Mouse (Mus musculus) Muller cell, postnatal 12 days (primary cell): ENCODE data around the gene P3h1.
A peak's percentile ranks its signal among the peaks of the same experiment; 100 is the strongest.

ENCODE experiments used
- DNase-seq: peaks from one replicate; pipeline ENCODE4 v3.0.0-alpha.2; 2015; ENCODE audit errors: inconsistent ontology term

Gene P3h1

DNA sequence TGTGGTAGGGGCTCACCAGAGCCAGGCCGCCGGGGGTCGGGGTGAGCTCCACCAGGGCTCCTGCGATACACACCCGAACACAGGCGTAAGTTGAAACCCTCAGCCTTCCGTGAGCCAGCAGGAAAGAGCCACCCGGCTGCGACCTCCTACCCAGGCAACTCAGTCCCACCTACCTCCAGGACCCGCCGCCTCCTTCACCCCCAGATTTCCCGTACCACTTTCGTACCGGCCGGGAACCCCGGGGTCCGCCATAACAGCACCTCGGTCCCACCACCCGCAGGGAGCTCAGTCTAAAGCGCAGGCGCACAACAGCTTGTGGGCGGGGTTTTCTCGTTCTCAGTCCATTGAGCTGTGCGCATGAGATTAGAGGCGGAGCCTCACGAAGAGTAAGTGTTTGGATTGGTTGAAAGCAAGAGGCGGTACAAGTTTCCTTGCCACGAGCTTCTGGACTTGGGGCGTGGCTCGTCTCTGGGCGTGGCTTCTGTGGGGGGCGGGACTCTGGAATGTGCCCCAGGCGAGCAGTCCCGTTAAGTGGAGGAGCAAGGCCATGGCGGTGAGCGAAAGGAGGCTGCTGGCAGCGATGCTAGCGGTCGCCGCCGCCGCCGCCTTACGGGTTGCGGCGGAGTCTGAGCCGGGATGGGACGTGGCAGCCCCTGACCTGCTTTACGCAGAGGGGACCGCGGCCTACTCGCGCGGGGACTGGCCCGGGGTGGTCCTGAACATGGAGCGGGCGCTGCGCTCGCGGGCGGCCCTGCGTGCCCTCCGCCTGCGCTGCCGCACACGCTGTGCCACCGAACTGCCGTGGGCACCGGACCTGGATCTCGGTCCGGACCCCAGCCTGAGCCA is at the start of gene P3h1, which contains the start of gene AU022252:
P3h1 (plus strand) TSS at position 506 of the 846 bp plus-strand sequence.
AU022252 (minus strand) TSS at position 303 of the 846 bp plus-strand sequence.
- peak; percentile 99 for DNase-seq

DNA sequence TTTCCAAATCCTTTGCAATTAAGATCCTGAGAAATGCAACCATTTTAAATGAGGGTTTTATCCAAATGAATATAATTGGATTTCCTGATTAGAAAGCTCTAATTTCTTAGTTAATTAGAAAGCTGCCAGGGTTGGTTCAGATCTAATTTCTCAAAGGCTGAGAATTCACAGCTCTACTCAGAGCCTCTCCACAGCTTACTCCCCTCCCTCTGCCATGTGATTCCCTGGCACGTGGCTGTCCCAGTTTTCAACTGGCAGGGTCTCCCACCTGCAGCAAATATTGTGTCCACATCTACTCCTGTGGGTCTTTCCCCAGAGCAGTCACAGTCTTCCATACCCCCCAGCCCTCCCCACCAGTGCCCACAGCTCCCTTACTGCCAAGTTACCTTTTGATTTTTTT is 49.2 kb upstream of the P3h1 start:
- DNase-seq = no peak

GRCm38 (mm10) chr4:119185771-119186170 is 46.9 kb upstream of the P3h1 start:
- no peak for DNase-seq

DNA sequence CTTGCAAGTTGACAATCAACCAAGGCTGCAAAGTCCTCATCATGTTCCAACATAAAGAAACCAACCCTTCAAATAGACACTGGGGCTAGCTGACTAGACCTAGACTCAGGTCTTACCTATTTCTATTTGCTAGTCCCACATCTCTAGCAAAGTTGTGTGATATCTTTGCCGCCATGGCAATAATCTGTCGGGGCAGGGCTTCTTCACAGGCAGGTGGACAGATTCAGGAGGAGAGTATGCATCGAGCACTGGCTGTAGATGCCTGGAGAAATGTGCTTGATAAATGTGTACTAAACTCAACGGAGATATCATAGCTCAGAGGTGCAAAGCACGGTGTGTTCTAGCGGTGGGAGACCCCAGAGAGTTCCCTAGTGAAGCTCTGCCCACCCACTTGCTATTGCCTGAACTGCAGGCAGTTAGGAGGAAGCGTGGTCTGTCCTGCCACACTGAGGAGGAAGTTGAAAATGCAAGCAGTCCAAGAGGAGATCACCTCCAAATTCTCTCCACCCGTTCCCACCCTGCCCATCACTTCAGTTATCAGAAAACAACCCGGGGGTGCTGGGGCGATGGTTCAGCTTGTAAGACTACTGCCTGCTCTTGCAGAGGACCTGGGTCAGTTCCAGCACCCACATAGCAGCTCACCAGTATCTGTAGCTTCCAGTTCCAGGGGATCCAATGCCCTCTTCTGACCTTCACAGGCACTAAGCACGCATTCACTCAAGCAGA is 44.5 kb upstream of the P3h1 start:
- DNase-seq = no peak

DNA sequence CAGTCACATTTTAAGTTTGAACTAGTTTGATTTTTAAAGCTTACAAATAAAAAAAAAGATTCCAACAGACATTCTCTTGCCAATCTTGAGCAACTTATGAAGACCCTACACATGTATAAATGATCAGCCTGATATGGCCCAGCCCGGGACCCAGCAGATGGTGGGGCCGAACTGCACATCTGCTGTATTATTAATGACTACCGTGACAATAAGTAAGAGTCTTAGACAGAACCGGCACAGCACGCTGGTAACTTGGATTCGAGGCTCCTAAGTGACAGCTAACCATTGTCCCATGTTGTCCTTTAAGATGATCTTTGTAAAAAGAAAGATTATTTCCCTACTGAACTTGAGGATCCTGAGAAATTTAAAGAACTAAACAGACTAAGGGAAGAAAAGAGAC is 43.3 kb upstream of the P3h1 start:
- no peak for DNase-seq

- no peak for DNase-seq
Measured at GRCm38 (mm10) chr4:119189864-119190263, 42.9 kb upstream of the P3h1 start, which contains the start of gene Ermap. Ermap (minus strand) TSS chr4:119190011.

GRCm38 (mm10) chr4:119190618-119191017 is 42.1 kb upstream of the P3h1 start:
- DNase-seq = no peak

GRCm38 (mm10) chr4:119191273-119191672 is 41.4 kb upstream of the P3h1 start:
- peak; percentile 26 for DNase-seq

DNA sequence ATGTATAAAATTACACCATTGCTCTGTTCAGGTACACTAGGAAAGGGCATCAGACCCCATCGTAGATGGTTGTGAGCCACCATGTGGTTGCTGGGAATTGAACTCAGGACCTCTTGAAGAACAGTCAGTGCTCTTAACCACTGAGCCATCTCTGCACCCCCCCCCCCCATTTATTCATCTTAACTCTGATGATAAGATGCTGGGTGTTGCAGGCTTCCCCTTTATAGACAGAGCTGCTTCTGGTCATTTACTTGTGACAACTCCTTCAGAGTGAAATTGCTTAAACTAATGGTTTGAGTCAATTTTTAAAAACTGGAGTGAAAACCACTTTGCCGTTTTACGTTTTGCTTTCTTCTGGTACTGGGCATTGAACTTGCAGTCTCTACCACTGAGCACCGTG is 40.0 kb upstream of the P3h1 start:
- DNase-seq = no peak

GRCm38 (mm10) chr4:119194909-119195581 is 37.7 kb upstream of the P3h1 start, which contains the start of gene Svbp:
Svbp (plus strand) TSS chr4:119195306.
- DNase-seq = peak; percentile 98

DNA sequence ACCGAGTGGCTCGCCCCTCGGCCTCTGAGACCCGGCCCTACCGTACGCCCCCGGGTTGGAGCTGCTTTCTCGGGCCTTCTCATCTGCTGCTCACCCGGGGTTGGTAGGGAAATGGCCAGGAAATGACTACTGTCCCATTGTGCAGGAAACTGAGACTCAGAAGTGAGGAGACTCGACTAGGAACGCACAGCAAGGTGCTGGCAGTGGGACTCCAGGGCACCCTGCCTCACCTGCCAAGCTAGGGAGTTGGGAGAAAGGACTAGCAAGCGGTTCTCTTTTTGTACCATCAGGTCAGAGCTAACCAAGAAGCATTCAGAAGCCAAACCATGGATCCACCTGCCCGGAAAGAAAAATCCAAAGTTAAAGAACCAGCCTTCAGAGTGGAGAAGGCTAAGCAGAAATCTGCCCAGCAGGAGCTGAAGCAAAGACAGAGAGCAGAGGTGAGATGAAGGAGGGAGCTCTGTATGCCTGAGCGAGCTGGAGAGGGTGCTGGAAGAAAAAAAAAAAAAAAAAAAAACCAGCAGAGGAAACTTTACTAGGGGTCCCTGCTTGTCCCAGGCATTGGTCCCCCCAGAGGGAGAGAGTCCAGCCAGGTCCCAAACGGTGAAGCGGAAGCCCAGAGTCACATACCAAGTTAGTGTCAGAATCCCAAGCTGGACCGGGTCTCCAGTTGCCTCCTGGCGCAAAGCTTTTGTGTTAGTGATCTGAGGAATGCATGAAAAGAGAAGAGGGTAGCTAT is 37.0 kb upstream of the P3h1 start:
- DNase-seq = peak; percentile 35

- no peak for DNase-seq
Measured at GRCm38 (mm10) chr4:119198105-119198504, 34.6 kb upstream of the P3h1 start.

GRCm38 (mm10) chr4:119204672-119205071 is 28.0 kb upstream of the P3h1 start:
- peak; percentile 33 for DNase-seq

DNA sequence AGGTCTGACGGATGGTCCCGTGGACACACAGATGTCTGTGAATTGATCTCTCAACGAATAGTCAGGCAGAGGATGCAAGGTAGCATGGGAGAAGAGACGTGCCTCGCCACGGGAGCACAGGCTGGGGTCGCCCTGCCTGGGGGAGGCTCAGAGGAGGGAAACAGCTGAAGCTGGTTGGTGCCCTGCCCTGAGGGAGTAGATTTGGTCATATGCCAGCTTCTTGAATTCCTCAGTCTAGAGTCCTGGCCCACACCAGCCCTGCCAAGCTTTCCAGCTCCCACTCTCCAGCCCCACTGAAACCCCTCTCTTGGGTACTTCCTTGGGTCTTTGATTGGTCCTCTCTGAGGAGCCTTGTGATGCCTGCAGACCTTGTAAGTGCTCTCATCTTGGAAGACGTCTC is 16.0 kb upstream of the P3h1 start:
- DNase-seq = peak; percentile 37

- DNase-seq = peak; percentile 26
Measured at GRCm38 (mm10) chr4:119218169-119218568, 14.5 kb upstream of the P3h1 start, which contains the start of gene Tmem269. Tmem269 (minus strand) TSS chr4:119218217.

DNA sequence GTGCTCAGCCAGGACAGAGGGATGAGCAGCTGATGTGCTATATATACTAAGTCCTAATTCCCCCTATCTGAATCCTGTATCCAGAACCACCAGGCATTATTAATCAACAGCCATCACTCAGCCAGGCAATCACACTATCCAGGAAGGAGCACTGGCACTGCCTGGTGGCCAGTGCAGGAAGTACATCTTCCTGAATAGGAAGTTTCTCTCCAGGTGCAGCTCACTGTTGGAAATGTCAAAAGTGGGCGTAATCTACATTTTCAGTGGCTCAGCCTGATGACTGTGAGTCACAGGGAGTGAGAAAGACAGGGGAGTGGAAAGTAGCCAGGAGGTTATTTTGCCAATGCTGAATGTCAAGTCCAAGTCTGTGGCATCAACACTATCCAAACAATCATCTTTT is 9.0 kb upstream of the P3h1 start:
- DNase-seq = peak; percentile 36

DNA sequence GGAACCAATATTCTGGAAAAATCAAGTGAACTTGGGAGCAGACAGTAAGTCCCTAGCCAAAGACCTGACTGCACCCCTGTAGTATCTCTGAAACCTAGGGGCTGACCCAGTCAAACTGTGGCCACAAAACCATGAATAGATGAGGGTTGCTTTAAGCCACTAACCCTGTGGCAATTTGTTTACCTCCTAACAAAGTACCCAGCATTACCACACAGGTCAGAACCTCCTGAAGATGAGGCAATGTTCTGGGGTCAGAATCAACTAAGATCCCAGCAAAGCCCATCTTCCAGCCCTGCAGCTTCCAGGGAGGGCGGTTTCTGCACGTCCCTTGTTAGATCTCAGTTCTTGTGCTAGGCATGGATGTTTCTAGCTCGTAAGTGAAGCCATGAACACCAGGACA is 8.2 kb upstream of the P3h1 start:
- no peak for DNase-seq

DNA sequence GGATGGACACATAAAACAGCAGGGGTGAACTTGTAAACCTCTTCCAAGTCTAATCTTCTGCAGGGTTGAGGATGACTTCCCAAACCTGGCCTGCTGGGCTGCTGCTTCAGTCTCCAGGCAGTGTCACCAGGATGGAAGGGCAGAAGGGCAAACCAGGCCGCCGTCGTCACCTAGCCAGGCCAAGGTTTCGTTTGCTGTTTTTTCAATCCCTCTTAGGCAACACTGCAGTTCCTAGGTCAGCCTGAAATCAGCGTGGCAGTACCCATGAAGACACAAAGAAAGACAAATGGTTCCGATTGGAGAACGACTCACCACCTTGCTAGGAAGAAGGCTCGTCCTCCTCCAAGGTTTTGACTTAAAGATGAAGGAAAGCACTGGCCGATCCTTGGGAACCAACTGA is 7.0 kb upstream of the P3h1 start:
- no peak for DNase-seq

GRCm38 (mm10) chr4:119226751-119227150 is 6.0 kb upstream of the P3h1 start:
- DNase-seq = no peak

GRCm38 (mm10) chr4:119233256-119233901 is 664 bp downstream of the P3h1 start:
- DNase-seq = peak; percentile 68

- DNase-seq = no peak
Measured at GRCm38 (mm10) chr4:119234348-119234747, 1.6 kb downstream of the P3h1 start.
